Mouse (Mus musculus) megakaryocyte-erythroid progenitor cell, adult 5-6 weeks (primary cell): ENCODE measurements at regions not wholly inside any gene's neighbourhood (a gene's known extent, or its start where the extent isn't known, plus 50 kb on each side); places are given as distances from the start of the nearest gene placed in this dataset.

ENCODE experiments used
- ATAC-seq: replicated peaks from 2 replicates; pipeline ENCODE4 v1.8.0; 2016; ENCODE audit warnings: mild to moderate bottlenecking, inconsistent platforms; ENCODE audit not compliant: severe bottlenecking, poor library complexity, low FRiP score, low TSS enrichment

GRCm38 (mm10) chr2:179043671-179044070 lies 398.6 kb upstream of the Cdh4 start:
- no peak for ATAC-seq

GRCm38 (mm10) chr2:179045361-179045760 lies 396.9 kb upstream of the Cdh4 start:
- no peak for ATAC-seq

GRCm38 (mm10) chr2:179054441-179054840 lies 387.8 kb upstream of the Cdh4 start:
- no peak for ATAC-seq

DNA sequence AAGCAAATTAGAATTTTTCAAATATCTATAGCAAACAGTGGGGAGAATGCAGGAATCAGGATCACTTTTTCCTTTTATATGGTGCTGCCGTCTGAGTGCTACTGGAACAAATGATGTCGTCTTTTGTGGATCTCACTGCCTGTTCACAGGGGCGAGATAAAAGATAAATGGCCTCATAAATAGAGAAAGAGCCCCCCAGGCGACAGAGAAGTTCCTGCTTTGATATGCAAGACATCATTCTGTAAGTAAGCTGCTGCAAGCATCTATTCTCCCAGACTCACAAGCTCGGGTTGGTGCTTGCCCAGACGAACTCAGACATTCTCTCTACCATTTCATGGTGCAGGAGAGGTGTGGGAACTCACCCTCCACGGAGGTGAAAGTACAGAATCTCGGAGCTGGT lies 377.6 kb upstream of the Cdh4 start:
- no peak for ATAC-seq

DNA sequence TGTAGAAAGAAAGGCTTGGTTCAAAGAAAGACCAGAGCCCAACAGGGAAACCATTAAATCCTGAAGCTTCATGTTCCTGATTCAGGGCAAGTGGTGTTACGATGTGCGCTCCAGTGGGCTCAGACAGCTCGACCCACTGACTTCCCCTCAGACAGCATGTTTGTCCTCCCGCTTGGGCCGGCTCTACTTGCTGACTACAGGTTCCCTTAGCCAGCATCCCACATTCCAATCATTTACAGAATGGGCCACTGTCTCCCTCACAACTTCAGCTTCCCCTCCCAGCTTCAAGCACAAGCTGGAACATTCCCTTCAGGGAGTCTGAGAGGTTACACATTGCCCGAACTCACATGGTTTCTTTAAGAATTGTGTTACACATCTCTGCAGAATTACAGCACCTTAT lies 372.7 kb upstream of the Cdh4 start:
- ATAC-seq, result no peak

- ATAC-seq, result no peak
These were observed 371.9 kb upstream of the Cdh4 start for GRCm38 (mm10) chr2:179070346-179070745.

GRCm38 (mm10) chr2:179080462-179081274 lies 361.6 kb upstream of the Cdh4 start:
- no peak for ATAC-seq

GRCm38 (mm10) chr2:179086915-179087314 lies 355.3 kb upstream of the Cdh4 start:
- no peak for ATAC-seq

DNA sequence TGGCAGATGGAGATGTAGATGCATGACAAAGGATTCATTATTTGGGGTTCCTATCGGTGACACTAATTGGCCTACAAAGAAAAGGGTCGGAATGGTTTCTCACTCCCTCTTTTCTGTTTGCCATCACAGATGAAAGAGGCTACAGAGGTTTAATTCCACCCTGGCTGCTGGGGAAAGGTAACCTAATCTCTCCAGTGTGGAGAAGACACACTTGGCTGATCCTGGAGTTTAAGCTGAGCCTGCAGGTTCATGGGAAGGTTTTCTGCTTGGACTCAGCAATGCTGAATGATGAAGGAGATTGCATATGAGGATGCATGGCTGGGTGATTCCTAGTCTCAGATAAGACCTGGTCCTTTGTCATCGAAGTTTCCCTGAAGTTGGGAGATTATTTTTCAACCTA lies 350.8 kb upstream of the Cdh4 start:
- ATAC-seq, result no peak

GRCm38 (mm10) chr2:179093996-179094395 lies 348.2 kb upstream of the Cdh4 start:
- no peak for ATAC-seq

DNA sequence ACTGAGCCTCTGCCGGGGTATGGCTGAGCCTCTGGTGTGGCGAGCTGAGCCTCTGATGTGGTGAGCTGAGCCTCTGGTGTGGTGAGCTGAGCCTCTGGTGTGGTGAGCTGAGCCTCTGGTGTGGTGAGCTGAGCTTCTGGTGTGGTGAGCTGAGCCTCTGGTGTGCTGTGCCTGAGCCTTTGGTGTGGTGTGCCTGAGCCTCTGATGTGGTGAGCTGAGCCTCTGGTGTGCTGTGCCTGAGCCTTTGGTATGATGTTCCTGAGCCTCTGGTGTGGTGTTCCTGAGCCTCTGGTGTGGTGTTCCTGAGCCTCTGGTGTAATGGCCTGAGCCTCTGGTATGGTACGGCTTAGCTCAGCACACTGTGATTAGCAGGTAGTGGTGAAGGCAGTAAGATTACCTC lies 346.2 kb upstream of the Cdh4 start:
- no peak for ATAC-seq

DNA sequence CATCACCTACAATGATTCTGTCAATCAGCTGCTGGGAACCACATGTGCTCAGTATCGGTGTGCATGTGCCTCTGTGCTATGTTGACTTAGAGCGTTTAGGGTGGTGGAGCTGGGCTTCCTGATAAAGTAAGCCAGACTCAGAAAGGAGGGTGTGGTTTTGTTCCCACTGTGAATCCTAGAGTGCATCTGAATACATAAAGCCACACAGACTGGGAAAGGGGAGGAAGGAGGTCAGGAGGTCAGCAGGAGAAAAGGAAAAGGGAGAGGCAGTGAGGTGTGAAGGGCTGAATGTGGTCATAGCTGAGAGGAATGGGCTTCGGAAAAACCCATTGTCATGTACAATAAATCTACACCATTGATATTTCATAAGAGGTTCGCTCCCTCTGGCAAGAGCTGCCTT lies 345.4 kb upstream of the Cdh4 start:
- no peak for ATAC-seq

- no peak for ATAC-seq
These were observed 342.4 kb upstream of the Cdh4 start for GRCm38 (mm10) chr2:179099783-179100182.

DNA sequence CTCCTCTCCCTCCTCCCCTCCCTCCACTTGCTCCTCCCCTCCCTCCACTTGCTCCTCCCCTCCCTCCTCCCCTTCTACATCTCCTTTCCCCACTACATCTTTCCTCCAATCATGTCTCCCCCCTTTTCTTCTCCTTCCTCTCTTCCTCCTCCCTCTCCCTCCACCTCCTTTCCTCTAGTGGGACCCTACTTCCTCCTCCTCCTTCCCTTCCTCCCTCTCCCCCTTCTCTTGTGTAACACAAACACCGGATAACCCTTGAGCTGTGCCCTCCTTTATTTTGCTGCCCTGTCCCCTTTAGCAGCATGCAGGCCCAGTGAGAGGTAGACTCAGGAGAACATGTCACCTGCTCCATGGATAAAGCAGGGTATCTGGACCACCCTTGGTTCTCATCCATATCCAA lies 339.1 kb upstream of the Cdh4 start:
- ATAC-seq, result no peak

- ATAC-seq, result no peak
These were observed 329.3 kb upstream of the Cdh4 start for GRCm38 (mm10) chr2:179112951-179113350.

GRCm38 (mm10) chr2:179128018-179128417 lies 314.2 kb upstream of the Cdh4 start:
- ATAC-seq, result no peak

DNA sequence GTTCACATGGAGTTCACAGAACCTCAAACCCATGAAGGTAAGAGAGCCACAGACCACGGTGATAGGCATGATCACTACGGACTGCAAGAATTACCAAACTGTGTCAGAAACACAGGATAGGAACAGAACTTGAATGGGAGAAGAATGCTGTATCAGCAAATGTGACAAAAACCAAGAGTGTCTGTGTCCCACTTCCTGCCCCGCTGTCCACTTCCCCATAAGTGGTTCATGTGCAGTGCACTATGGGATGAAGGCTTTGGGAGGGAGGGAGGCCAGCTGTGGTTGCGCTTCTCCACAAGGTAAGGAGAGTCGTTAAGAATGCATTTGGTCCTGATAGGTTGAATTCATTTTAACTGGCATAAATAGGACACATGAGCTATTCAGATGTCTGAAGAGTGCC lies 313.8 kb upstream of the Cdh4 start:
- no peak for ATAC-seq

DNA sequence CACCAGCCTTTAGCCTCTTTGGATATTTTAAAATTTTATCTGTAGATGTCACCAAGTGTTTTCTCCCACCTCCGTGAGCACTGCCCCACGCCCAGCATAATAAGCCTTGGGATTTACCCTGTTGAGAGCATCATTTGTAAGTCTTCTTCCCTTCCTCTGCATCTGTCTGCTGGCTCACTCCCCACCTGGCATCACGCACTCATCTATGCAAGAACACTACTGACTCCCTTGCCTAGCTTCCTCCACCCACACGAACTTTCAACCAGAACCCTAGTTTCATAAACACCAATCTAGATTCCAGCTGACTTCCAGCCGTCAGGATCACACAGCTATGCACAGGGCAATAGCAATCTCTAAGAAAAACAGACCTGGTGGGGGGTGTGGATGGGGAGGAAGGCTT lies 311.2 kb upstream of the Cdh4 start:
- ATAC-seq, result no peak

- no peak for ATAC-seq
These were observed 299.9 kb upstream of the Cdh4 start for GRCm38 (mm10) chr2:179142313-179142712.

DNA sequence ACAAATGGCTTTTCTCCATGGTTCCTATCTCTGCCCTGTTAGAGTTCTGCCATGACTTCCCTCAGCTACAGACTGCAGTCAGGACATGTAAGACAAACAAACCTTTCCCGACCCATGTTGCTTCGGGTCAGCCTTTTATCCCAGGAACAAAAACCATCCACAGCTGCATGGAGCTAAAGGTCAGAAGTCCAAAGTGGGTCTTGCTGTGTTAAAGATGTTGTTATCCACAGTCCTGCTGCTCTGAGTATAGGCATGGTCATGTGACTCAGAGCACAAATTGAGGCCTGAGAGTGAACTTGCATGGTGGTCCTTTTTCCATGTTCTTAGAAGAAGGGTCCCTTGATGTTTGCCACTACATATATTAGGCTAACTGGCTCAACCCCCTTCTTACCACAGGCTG lies 296.5 kb upstream of the Cdh4 start:
- no peak for ATAC-seq

DNA sequence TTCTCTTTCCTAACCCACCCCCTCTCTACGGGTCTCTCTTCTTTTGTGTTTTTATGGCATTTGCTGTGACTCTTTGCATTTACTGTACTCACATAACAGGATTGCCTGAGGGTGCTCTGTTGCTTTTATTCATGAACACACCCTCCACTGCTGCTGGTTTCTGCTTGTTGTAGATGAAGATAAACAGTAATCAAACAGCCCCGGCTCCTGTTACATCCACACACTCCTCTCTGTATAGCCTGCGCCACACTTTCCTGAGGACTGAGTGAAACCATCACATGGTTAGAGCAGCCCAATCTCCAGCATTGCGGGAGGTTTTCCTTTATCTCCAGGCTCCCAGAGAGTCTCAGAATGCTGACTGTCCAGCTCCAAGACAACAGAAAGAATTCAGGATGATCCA lies 296.0 kb upstream of the Cdh4 start:
- no peak for ATAC-seq

DNA sequence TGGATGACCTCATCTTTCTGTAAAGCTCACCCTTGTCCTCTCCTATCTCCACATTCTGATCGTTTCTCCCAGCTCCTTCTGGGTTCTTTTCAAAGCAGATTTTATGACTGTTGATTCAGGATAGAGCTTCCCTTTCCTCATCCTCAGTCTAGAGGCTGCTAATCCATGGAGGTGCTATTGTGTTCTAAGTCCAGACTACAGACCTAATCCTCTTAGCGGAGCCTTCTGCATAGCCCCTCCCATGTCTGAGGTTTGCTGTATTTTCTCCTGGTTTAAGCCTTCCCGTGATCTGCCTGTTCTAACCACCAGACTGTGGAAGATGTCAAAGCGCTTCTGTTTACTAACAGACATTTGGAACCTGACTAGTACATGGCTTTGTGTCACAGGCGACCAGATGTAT lies 294.0 kb upstream of the Cdh4 start:
- no peak for ATAC-seq
